Mouse (Mus musculus) T-helper 17 cell (primary cell): ENCODE measurements around the gene Polr2l.

ENCODE experiments used
- in situ Hi-C, 2 experiments: fragments of 300-600 bp; cut with MboI, MseI; formaldehyde crosslinking; loops; 1 replicate in 1 of 2; 2 replicates in 1 of 2; pipeline ENCODE4 v1.15.1; 2025; ENCODE audit warnings: high pct_unique_total_duplicates in 2 of 2

The Polr2l gene

GRCm38 (mm10) chr7:141434464-141434863, 40.5 kb downstream of the Polr2l start:
- in situ Hi-C loops = no loop called here

GRCm38 (mm10) chr7:141433517-141434400, 41.2 kb downstream of the Polr2l start:
- in situ Hi-C loops = no loop called here

- in situ Hi-C loops = no loop called here
Observed at GRCm38 (mm10) chr7:141432741-141433516, 42.0 kb downstream of the Polr2l start.

- in situ Hi-C loops = no loop called here
Observed at GRCm38 (mm10) chr7:141432186-141432611, 42.7 kb downstream of the Polr2l start.

- in situ Hi-C loops = no loop called here
Observed at GRCm38 (mm10) chr7:141431434-141432185, 43.3 kb downstream of the Polr2l start.

- in situ Hi-C loops = no loop called here
Observed at GRCm38 (mm10) chr7:141430585-141431240, 44.2 kb downstream of the Polr2l start.

GRCm38 (mm10) chr7:141429840-141430584, 44.9 kb downstream of the Polr2l start:
- in situ Hi-C loops = no loop called here

- in situ Hi-C loops = no loop called here
Observed at GRCm38 (mm10) chr7:141429310-141429709, 45.6 kb downstream of the Polr2l start, which contains the start of gene Cend1. Gene Cend1, minus strand, starts transcription at chr7:141429491.

- in situ Hi-C loops = no loop called here
Observed at GRCm38 (mm10) chr7:141428701-141429100, 46.2 kb downstream of the Polr2l start.

GRCm38 (mm10) chr7:141426948-141427730, 47.8 kb downstream of the Polr2l start:
- in situ Hi-C loops = no loop called here

- in situ Hi-C loops = no loop called here
Observed at GRCm38 (mm10) chr7:141423811-141424210, 51.1 kb downstream of the Polr2l start.
